Mouse (Mus musculus) layer of hippocampus, adult 6 months (tissue): ENCODE measurements around the gene Mis12. TPM values are rescaled to one million over a fixed set of nuclear protein-coding genes. Genes with fewer than 3 reads are reported as not detected.

ENCODE experiments used
- long read RNA-seq, 2 experiments: library from polyadenylated mRNA; unstranded; transcript quantifications; one replicate each; pipeline ENCODE4 v2.0.0; 2019 to 2020
- polyA plus RNA-seq: library from polyadenylated mRNA; unstranded; fragments of <200 nt; fragmentation: Nextera tagmentation; gene quantifications from 2 replicates; pipeline ENCODE4 v1.2.3, GENCODE M21; 2021

Mis12 gene
- 7.4 and 9.8 TPM in 2 replicates for polyA plus RNA-seq
- long read RNA-seq, experiment 1, transcript Mis12-201 (3 exons, 3,003 nt), result major isoform, 15 of 27 reads
- long read RNA-seq, experiment 1, partial matches to known transcripts, result 2 of 27 reads
- long read RNA-seq, experiment 1, other reads (novel, unspliced or antisense), result 9 of 27 reads
- long read RNA-seq, experiment 2, transcript Mis12-201 (3 exons, 3,003 nt), result major isoform, 114 of 123 reads
- long read RNA-seq, experiment 2, partial matches to known transcripts, result 1 of 123 reads
- long read RNA-seq, experiment 2, other reads (novel, unspliced or antisense), result 6 of 123 reads

DNA sequence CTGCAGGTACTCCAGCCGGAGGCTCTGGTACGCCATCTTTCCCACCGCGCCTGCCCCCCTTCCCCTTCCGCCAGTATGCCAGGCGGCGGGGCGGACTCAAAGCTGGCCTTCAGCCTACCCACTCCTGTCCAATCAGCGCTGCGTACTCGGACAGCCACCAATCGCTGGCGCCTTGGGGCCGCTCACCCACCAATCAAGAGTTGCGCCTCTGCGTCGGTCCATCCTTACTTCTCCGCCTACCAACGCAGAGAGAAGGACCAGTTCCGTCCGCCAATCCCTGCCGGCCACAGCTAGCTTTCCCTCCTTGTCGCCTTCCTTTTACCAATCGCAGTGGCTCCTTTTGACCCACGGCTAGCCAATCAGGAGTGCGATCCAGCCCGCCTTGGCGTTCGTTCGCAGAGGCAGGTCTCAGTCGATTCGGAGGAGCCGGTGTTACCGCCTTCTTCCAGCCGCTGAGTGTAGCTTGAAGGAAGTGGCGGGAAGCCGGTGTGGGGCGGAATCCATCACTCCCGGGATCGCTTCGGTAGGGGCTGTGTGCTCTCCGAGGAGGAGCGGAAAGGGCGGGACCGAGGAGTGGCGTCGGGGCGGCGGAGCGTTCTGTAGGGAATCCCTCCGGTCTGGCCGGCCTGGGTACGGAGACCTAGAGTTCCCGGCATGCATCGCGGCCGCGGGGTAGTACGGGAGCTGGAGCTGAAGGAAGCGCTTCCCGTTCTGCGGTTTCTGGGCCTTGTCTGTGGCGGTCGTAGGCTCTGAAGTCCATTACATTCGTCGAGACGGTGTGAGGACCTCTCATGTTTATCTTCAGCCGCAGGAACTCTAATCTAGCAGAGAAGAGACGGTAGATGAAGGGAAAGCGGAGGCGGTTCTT is at the start of gene Mis12, which contains the start of gene Derl2:
Gene Mis12, plus strand, starts transcription at position 411 of the 868 bp plus-strand sequence.
Gene Derl2, minus strand, starts transcription at position 641 of the 868 bp plus-strand sequence.

GRCm38 (mm10) chr11:70969821-70970559 is 49.4 kb upstream of the Mis12 start, which contains the start of the genes Nup88 and Rpain:
Nup88 (minus strand) TSS chr11:70969973.
Rpain (plus strand) TSS chr11:70970213.

GRCm38 (mm10) chr11:70982557-70983228 is 36.7 kb upstream of the Mis12 start, which contains the start of gene C1qbp:
C1qbp (minus strand) TSS chr11:70983026.

GRCm38 (mm10) chr11:71004316-71004773 is 15.1 kb upstream of the Mis12 start, which contains the start of gene Dhx33:
Dhx33 (minus strand) TSS chr11:71004437.

GRCm38 (mm10) chr11:71033163-71033761 is 13.9 kb downstream of the Mis12 start, which contains the start of gene 6330403K07Rik:
6330403K07Rik (minus strand) TSS chr11:71033513.

Other genes starting within 250 kb of the Mis12 start
- gene Scimp, start 207.0 kb upstream of the Mis12 start, polyA plus RNA-seq, result 0.13 and 0.26 TPM in 2 replicates
- gene Rabep1, start 174.8 kb upstream of the Mis12 start, polyA plus RNA-seq, result 79.5 and 90.5 TPM in 2 replicates
- gene Nup88, start 49.6 kb upstream of the Mis12 start, polyA plus RNA-seq, result 28.3 and 31.0 TPM in 2 replicates
- gene Rpain, start 49.4 kb upstream of the Mis12 start, polyA plus RNA-seq, result 34.4 and 35.8 TPM in 2 replicates
- 203 and 224 TPM in 2 replicates for gene C1qbp, start 36.6 kb upstream of the Mis12 start, polyA plus RNA-seq
- gene Dhx33, start 15.2 kb upstream of the Mis12 start, polyA plus RNA-seq, result 9.3 and 10.0 TPM in 2 replicates
- 24.1 and 25.6 TPM in 2 replicates for gene Derl2, start 230 bp downstream of the Mis12 start, polyA plus RNA-seq
- gene 6330403K07Rik, start 13.9 kb downstream of the Mis12 start, polyA plus RNA-seq, result 214 and 233 TPM in 2 replicates
- gene Nlrp1a, start 125.1 kb downstream of the Mis12 start, polyA plus RNA-seq, result 0.08 TPM in 1 of 2 replicates, not detected in the other
- not detected in 2 replicates for gene Nlrp1b, start 211.1 kb downstream of the Mis12 start, polyA plus RNA-seq